Mouse (Mus musculus) CD4-positive, CD25-positive, alpha-beta regulatory T cell, adult 9 weeks (primary cell): ENCODE measurements around the gene Tspan10. TPM values are rescaled to one million over a fixed set of nuclear protein-coding genes. Genes with fewer than 3 reads are reported as not detected.

Source experiments
- polyA plus RNA-seq: library from polyadenylated mRNA; unstranded; fragments of 100-300 nt; shearing (Covaris generic); gene quantifications from one replicate; pipeline ENCODE4 v1.2.1, GENCODE M21; 2017

The Tspan10 gene
- not detected for polyA plus RNA-seq

DNA sequence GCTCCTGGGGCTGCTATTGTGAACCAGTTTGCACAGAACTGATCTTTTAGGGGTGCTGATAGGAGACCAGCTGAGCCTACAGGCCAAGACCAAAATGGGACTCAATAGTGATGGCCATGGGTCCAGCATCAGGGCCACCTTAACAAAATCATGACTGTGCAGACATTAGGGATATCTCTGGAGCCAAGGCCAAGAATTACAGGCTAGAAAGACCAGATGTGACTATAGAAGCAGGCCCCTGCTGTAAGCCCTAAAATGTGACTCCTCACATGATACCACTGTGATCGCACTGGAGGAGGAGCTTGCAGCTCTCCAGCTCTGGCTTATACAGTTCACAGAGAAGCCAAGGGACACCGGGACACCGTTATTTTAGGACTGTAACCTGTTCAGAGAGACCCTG lies at the start of gene Tspan10:
Gene Tspan10 (plus strand): TSS at position 301 of the 400 bp plus-strand sequence.

GRCm38 (mm10) chr11:120437152-120437856 lies 5.1 kb upstream of the Tspan10 start, which contains the start of gene Nploc4:
Nploc4 (minus strand) TSS chr11:120437708.

GRCm38 (mm10) chr11:120453306-120453705 lies 10.9 kb downstream of the Tspan10 start, which contains the start of gene Pde6g:
Pde6g (minus strand) TSS chr11:120453500.

GRCm38 (mm10) chr11:120457772-120458751 lies 15.6 kb downstream of the Tspan10 start, which contains the start of the genes Oxld1 and Ccdc137:
Oxld1 (minus strand) TSS chr11:120458068.
Ccdc137 (plus strand) TSS chr11:120458115.

GRCm38 (mm10) chr11:120467051-120467735 lies 24.7 kb downstream of the Tspan10 start, which contains the start of gene Arl16:
Arl16 (minus strand) TSS chr11:120467607.

DNA sequence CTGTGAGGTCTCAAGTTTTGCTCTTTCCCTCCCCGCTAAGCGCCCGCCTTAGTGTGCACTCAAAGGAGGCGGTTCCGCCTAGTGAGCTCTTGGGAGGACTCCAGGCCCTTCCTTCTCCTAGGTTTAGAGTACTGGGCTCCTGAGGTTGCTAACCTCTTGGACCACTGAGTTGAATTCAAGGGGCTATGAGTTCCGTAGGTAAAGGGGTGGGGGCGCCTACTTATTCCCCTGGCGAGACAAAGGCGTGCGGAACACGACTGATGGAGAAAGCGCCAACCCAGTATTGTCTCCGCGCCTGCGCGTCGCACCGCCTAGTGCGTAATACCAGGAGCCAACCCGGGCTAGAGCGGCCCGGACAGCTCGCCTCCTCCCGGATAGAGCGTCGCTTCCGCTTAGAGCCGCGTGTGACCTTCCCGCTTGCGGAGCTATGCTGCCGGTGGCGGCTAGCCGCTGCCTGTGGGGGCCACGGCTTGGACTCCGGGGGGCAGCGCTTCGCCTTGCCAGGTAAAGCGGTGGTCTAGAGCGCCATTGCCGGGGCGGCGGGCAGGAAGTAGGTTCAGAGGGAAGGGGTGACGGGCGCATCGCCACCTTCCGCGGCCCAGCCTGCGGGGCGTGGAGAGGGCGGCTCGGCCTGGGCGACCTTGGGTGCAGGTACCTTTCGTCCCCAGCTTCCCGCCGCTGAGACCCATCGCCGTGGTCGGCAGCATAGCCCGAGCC lies 42.0 kb downstream of the Tspan10 start, which contains the start of gene Mrpl12:
Gene Mrpl12 (plus strand): TSS at position 349 of the 717 bp plus-strand sequence.

GRCm38 (mm10) chr11:120491317-120492023 lies 49.0 kb downstream of the Tspan10 start, which contains the start of gene Slc25a10:
Slc25a10 (plus strand) TSS chr11:120491840.

Other genes starting within 250 kb of the Tspan10 start
- gene Bahcc1, start 209.7 kb upstream of the Tspan10 start, polyA plus RNA-seq, result not detected
- 2,599 TPM for gene Actg1, start 94.1 kb upstream of the Tspan10 start, polyA plus RNA-seq
- gene Fscn2, start 81.1 kb upstream of the Tspan10 start, polyA plus RNA-seq, result 0.16 TPM
- 29.3 TPM for gene Faap100, start 63.9 kb upstream of the Tspan10 start, polyA plus RNA-seq
- gene Nploc4, start 4.9 kb upstream of the Tspan10 start, polyA plus RNA-seq, result 7.2 TPM
- 0.30 TPM for gene Pde6g, start 10.9 kb downstream of the Tspan10 start, polyA plus RNA-seq
- gene Oxld1, start 15.4 kb downstream of the Tspan10 start, polyA plus RNA-seq, result 5.6 TPM
- 50.8 TPM for gene Ccdc137, start 15.5 kb downstream of the Tspan10 start, polyA plus RNA-seq
- 42.3 TPM for gene Arl16, start 25.0 kb downstream of the Tspan10 start, polyA plus RNA-seq
- gene Mrpl12, start 42.0 kb downstream of the Tspan10 start, polyA plus RNA-seq, result 84.8 TPM
- gene Slc25a10, start 49.2 kb downstream of the Tspan10 start, polyA plus RNA-seq, result 12.9 TPM
- gene Gcgr, start 88.1 kb downstream of the Tspan10 start, polyA plus RNA-seq, result not detected
- 95.6 TPM for gene Mcrip1, start 107.1 kb downstream of the Tspan10 start, polyA plus RNA-seq
- gene Ppp1r27, start 108.5 kb downstream of the Tspan10 start, polyA plus RNA-seq, result not detected
- 224 TPM for gene P4hb, start 130.6 kb downstream of the Tspan10 start, polyA plus RNA-seq
- gene Arhgdia, start 139.0 kb downstream of the Tspan10 start, polyA plus RNA-seq, result 899 TPM
- 3.4 TPM for gene Alyref, start 155.7 kb downstream of the Tspan10 start, polyA plus RNA-seq
- gene Anapc11, start 155.8 kb downstream of the Tspan10 start, polyA plus RNA-seq, result 147 TPM
- gene Npb, start 165.8 kb downstream of the Tspan10 start, polyA plus RNA-seq, result 0.92 TPM
- 206 TPM for gene Pcyt2, start 175.3 kb downstream of the Tspan10 start, polyA plus RNA-seq
- gene Sirt7, start 182.6 kb downstream of the Tspan10 start, polyA plus RNA-seq, result 128 TPM
- 8.0 TPM for gene Mafg, start 191.0 kb downstream of the Tspan10 start, polyA plus RNA-seq
- 0.72 TPM for gene Pycr1, start 201.1 kb downstream of the Tspan10 start, polyA plus RNA-seq
- 0.40 TPM for gene Myadml2, start 205.5 kb downstream of the Tspan10 start, polyA plus RNA-seq
- not detected for gene Notum, start 218.5 kb downstream of the Tspan10 start, polyA plus RNA-seq
- 104 TPM for gene Aspscr1, start 230.3 kb downstream of the Tspan10 start, polyA plus RNA-seq